9 mouse cellular contexts compared by ENCODE assay signal in genomic region chr3:98312867-98313266, GRCm38 (mm10). TPM values are rescaled to one million over a fixed set of nuclear protein-coding genes. Genes with fewer than 3 reads are reported as not detected.
DNase-seq lines count a peak whose midpoint lies in the region; ATAC-seq and TF ChIP-seq lines count a peak whose summit lies in the region.
"Had no signal": no experiment of that assay in that cellular context is flagged by ENCODE, and none has a peak within 500 bp of the region (broad histone marks: within the 10 kb centered on the region; RNA-seq: fewer than 3 reads in every experiment).

No protein-coding gene starts in this region.

- DNase-seq in testis, postnatal 14 days (ENCODE audit: low spot score): no peak
- DNase-seq in heart, adult 9 months (ENCODE audit: low spot score in 2 of 2): peak; percentile 12 to 19
- peak; percentile 52 for DNase-seq in kidney, adult 2 months
- DNase-seq in liver, postnatal 0 days: peak; percentile 71
- peak; percentile 54 to 56 for DNase-seq in thymus, postnatal 36 days

- H3K27ac ChIP-seq in testis, adult 2 months (ENCODE audit: control insufficient read depth, insufficient read depth, low read depth, low read length): no peak overlapping the region
- no peak overlapping the region for H3K27ac ChIP-seq in cortical plate, adult 2 months (ENCODE audit: insufficient read depth, low read length)
- no peak overlapping the region for H3K27ac ChIP-seq in kidney, adult 2 months (ENCODE audit: insufficient read depth, low read depth, low read length)
- no peak overlapping the region for H3K27ac ChIP-seq in liver, postnatal 0 days (ENCODE audit: low read depth)
- H3K27ac ChIP-seq in neural tube, embryonic 15.5 days (replicated peaks): no peak overlapping the region
- H3K27ac ChIP-seq: liver, embryonic 15.5 days had no signal

- TF ChIP-seq EP300 in liver, postnatal 0 days (IDR thresholded peaks at IDR 0.05; ENCODE audit: low read depth): no peak

- TF ChIP-seq CTCF in testis, adult 2 months (IDR thresholded peaks at IDR 0.05; ENCODE audit: control insufficient read depth, insufficient read depth, insufficient replicate concordance, low read depth, low read length): peak; percentile 54; the same call in 1 of the 2 replicates
- TF ChIP-seq CTCF in cortical plate, adult 2 months (IDR thresholded peaks at IDR 0.05; ENCODE audit: extremely low read depth, insufficient read depth, low read length): peak; percentile 68
- peak; percentile 61 for TF ChIP-seq CTCF in kidney, adult 2 months (conservative IDR thresholded peaks at IDR 0.05; ENCODE audit: insufficient read depth, insufficient read length, low read depth, low read length)
- TF ChIP-seq CTCF in liver, postnatal 0 days (IDR thresholded peaks at IDR 0.05; ENCODE audit: low read depth): peak; percentile 76

- H3K4me2 ChIP-seq in liver, postnatal 0 days (ENCODE audit: low read depth, low read length): no peak overlapping the region
- no peak overlapping the region for H3K4me2 ChIP-seq in neural tube, embryonic 15.5 days
- H3K4me2 ChIP-seq: liver, embryonic 15.5 days had no signal

- WGBS in kidney, adult 2 months: 16% methylated on average over 7 of the region's 7 CpGs
- 28% methylated on average over 6 of the region's 7 CpGs for WGBS in liver, postnatal 0 days (ENCODE audit: insufficient replicate concordance)
- 30% methylated on average over 7 of the region's 7 CpGs for WGBS in neural tube, embryonic 15.5 days

- peak; percentile 11 for ATAC-seq in liver, postnatal 0 days
- peak; percentile 70 for ATAC-seq in neural tube, embryonic 15.5 days (ENCODE audit: low FRiP score)

- no peaks in the 10 kb centered on the region for H3K36me3 ChIP-seq in testis, adult 2 months (ENCODE audit: control insufficient read depth, insufficient read depth, low read length)
- no peaks in the 10 kb centered on the region for H3K36me3 ChIP-seq in kidney, adult 2 months (ENCODE audit: control insufficient read depth, insufficient read depth, low read length)
- H3K36me3 ChIP-seq in liver, postnatal 0 days (replicated peaks; ENCODE audit: insufficient read depth, low read length): 0 out of 2 replicates have a peak, but pooled peaks cover 4% of the 10 kb centered on the region
- no peaks in the 10 kb centered on the region for H3K36me3 ChIP-seq in neural tube, embryonic 15.5 days

- TF ChIP-seq POLR2A in testis, adult 2 months (IDR thresholded peaks at IDR 0.05; ENCODE audit: control insufficient read depth, low read depth, low read length): no peak
- TF ChIP-seq POLR2A in cortical plate, adult 2 months (IDR thresholded peaks at IDR 0.05; ENCODE audit: extremely low read depth, insufficient read depth, low read length): no peak
- TF ChIP-seq POLR2A in kidney, adult 2 months (IDR thresholded peaks at IDR 0.05; ENCODE audit: low read depth, low read length): no peak

- H3K4me3 ChIP-seq in testis, adult 2 months (ENCODE audit: control insufficient read depth, low read depth, low read length): no peak overlapping the region
- H3K4me3 ChIP-seq in cortical plate, adult 2 months (ENCODE audit: insufficient read depth, low read length): no peak overlapping the region
- no peak overlapping the region for H3K4me3 ChIP-seq in kidney, adult 2 months (ENCODE audit: insufficient read depth, low read depth, low read length)
- H3K4me3 ChIP-seq in liver, postnatal 0 days (ENCODE audit: low read depth, low read length): no peak overlapping the region
- H3K4me3 ChIP-seq in neural tube, embryonic 15.5 days (replicated peaks): no peak overlapping the region
- H3K4me3 ChIP-seq: liver, embryonic 15.5 days had no signal

- no peaks in the 10 kb centered on the region for H3K9me3 ChIP-seq in liver, postnatal 0 days (ENCODE audit: low read length)
- no peaks in the 10 kb centered on the region for H3K9me3 ChIP-seq in neural tube, embryonic 15.5 days (replicated peaks)
- H3K9me3 ChIP-seq: liver, embryonic 15.5 days had no signal

- H3K9ac ChIP-seq in liver, postnatal 0 days (replicated peaks): no peak overlapping the region
- H3K9ac ChIP-seq in neural tube, embryonic 15.5 days (replicated peaks): no peak overlapping the region
- H3K9ac ChIP-seq: liver, embryonic 15.5 days had no signal

- no peaks in the 10 kb centered on the region; the same call in 1 of the 2 replicates for H3K4me1 ChIP-seq in testis, adult 2 months (ENCODE audit: control insufficient read depth, insufficient read depth, low read length)
- H3K4me1 ChIP-seq in cortical plate, adult 2 months (ENCODE audit: control insufficient read depth, insufficient read depth, low read length): no peaks in the 10 kb centered on the region
- no peaks in the 10 kb centered on the region for H3K4me1 ChIP-seq in kidney, adult 2 months (ENCODE audit: control insufficient read depth, insufficient read depth, low read length)
- H3K4me1 ChIP-seq in liver, postnatal 0 days (ENCODE audit: insufficient read depth): no peaks in the 10 kb centered on the region
- peaks cover 8% of the 10 kb centered on the region; the same call in 1 of the 2 replicates for H3K4me1 ChIP-seq in neural tube, embryonic 15.5 days
- H3K4me1 ChIP-seq: liver, embryonic 15.5 days had no signal

- H3K27me3 ChIP-seq in testis, adult 2 months (ENCODE audit: control insufficient read depth, insufficient read depth, low read length): no peaks in the 10 kb centered on the region
- no peaks in the 10 kb centered on the region for H3K27me3 ChIP-seq in kidney, adult 2 months (replicated peaks; ENCODE audit: control insufficient read depth, insufficient read depth, low read length)
- H3K27me3 ChIP-seq in liver, postnatal 0 days (ENCODE audit: insufficient read depth, low read length): no peaks in the 10 kb centered on the region
- no peaks in the 10 kb centered on the region for H3K27me3 ChIP-seq in neural tube, embryonic 15.5 days (replicated peaks)
- H3K27me3 ChIP-seq: liver, embryonic 15.5 days had no signal

RNA-seq across cellular contexts. Expression of gene Phgdh, which starts 26.9 kb away (rescaled TPM):
- 18.1 and 18.2 TPM in 2 replicates for polyA plus RNA-seq in testis, adult 2 months (2012; rRNA removed)
- 136 and 141 TPM in 2 replicates for polyA plus RNA-seq in cortical plate, adult 2 months (2012; rRNA removed)
- 47.1 and 54.5 TPM in 2 replicates for polyA plus RNA-seq in kidney, adult 2 months (2012; rRNA removed)
- 25.6 and 32.7 TPM in 2 replicates for polyA plus RNA-seq in liver, postnatal 0 days (2015; fragmentation: Nextera tagmentation; extraction: Ambion mirVana)
- 156 and 225 TPM in 2 replicates for polyA plus RNA-seq in neural tube, embryonic 15.5 days (2015; fragmentation: Nextera tagmentation; extraction: Ambion mirVana)

RNA-seq across cellular contexts. Expression of gene Hmgcs2, which starts 32.6 kb away (rescaled TPM):
- 42.8 and 59.5 TPM in 2 replicates for polyA plus RNA-seq in testis, adult 2 months (2012; rRNA removed)
- 5.3 and 5.4 TPM in 2 replicates for polyA plus RNA-seq in cortical plate, adult 2 months (2012; rRNA removed)
- 39.0 and 39.5 TPM in 2 replicates for polyA plus RNA-seq in kidney, adult 2 months (2012; rRNA removed)
- 1,492 and 1,631 TPM in 2 replicates for polyA plus RNA-seq in liver, postnatal 0 days (2015; fragmentation: Nextera tagmentation; extraction: Ambion mirVana)
- 15.3 and 17.7 TPM in 2 replicates for polyA plus RNA-seq in neural tube, embryonic 15.5 days (2015; fragmentation: Nextera tagmentation; extraction: Ambion mirVana)

Comparison
In these comparisons a context has a peak if more than half of its experiments do, and no peak if none do; other contexts are left out.
1. RNA of gene Hmgcs2, which starts 32.6 kb away (polyA plus RNA-seq): 1,492 to 1,631 TPM in liver, postnatal 0 days; 42.8 to 59.5 TPM in testis, adult 2 months, 39.0 to 39.5 TPM in kidney, adult 2 months, 15.3 to 17.7 TPM in neural tube, embryonic 15.5 days and 5.3 to 5.4 TPM in cortical plate, adult 2 months; every median in the first group is over 10 times any median in the second.
2. Peak in every context shown above with its lines, with median percentiles within 50 percentile points of each other: CTCF ChIP-seq.